Mouse (Mus musculus) hindlimb bud, embryonic 11.5 days (tissue): ENCODE results near the gene Hba-x.
"Not testable (repeated sequence)": the region's sequence is repeated elsewhere in the genome, so short reads cannot be mapped to it uniquely, and the experiment has no call there.

ENCODE experiments used
- DNase-seq: peaks from one replicate; pipeline ENCODE4 v3.0.0-alpha.2; 2012; ENCODE audit warnings: low read depth, low spot score; ENCODE audit errors: extremely low spot score

The Hba-x gene

DNA sequence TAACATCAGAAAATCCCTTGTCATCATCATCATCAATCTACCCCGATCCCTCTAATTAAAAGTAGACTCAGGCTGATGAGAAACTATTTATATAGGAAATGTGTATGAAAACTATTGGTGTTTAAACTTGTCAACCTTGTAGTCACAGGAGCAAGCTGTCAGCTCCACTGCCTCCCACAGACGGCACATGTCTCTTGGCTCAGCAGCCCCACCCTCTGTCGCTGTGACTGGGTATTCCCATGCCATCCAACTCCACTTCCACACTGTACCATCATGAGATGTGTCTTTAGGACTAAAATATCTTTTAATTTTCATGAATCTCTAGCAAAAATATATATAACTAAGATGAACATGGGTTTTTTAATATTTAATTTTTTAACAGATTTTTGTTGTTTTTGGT lies 27.9 kb upstream of the Hba-x start:
- no peak for DNase-seq

DNA sequence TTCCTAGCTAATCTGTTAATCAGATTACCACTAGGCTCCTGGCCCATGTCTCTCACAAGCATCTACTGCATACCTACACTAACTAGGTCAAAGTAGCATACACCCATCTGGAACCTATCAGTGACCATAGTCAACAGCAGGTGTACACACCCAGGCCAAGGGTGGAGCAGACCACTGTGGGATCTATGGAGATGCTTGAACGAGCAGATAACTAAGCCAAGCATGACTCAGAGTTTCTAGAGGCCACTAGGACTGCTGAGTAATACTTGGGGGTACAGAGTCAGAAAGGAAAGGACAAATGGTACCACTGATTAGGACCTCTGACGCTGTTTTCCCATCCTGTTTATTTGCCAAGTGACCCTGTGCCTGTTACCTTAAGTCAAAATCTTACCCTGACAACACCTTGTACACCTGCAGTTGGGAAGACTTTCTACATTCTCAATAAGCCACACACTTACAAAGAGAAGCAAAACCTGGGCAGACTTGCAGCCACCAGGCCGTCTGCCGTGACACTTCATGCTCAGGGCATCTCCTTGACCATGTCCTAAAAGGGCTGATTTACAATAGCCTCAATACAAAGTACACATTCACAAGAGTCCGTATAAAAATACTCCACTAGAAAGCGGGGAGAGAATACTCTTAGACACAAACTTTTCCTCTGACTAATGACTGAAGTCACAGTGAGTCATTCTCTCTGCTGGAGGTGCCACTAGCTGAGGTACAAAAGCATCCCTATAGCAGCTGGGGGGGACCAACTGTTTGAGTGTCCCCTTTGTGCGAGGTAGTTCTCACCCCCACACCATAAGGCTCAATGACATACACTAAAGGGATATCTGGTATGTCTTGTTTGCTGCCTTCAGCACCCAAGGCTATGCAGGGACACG lies 25.1 kb upstream of the Hba-x start:
- no peak for DNase-seq

DNA sequence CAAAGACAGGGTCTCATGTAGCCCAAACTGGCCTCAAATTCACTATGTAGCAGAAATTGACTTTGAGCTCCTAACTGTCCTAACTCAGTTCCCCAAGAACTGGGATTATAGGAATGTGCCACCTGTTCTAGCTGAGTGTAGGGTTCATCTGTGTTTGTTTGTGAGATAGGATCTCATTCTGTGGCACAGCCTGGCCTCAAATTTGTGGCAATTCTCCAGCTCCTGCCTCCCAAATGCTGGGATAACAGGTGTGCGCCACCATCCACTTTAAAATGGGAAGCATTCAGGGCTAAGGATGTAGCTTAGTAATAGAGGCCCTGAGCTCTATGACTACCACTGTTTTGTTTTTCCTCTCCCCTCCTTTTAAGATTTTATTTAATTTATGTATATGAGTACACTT lies 23.1 kb upstream of the Hba-x start:
- DNase-seq = no peak

GRCm38 (mm10) chr11:32256146-32256545 lies 20.1 kb upstream of the Hba-x start:
- no peak for DNase-seq

DNA sequence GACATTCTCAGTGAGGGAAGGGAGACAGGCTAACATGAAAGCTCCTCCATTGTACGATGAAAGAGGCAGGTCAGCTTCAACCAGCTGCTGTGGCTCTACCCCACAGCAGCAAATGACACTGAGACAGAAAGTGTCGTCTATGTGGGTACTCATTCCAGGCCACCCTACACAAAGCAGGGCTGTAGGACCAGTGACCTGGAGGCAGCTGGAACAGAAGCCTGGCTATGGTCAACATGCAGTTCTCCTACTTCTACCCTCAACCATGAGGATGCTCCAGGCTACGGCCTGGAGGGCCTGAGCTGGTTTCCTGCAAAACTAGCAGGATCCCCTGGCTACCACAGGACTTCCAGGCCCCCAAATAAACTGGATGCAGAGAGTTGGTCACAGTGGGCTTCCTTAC lies 19.6 kb upstream of the Hba-x start:
- DNase-seq = no peak

DNA sequence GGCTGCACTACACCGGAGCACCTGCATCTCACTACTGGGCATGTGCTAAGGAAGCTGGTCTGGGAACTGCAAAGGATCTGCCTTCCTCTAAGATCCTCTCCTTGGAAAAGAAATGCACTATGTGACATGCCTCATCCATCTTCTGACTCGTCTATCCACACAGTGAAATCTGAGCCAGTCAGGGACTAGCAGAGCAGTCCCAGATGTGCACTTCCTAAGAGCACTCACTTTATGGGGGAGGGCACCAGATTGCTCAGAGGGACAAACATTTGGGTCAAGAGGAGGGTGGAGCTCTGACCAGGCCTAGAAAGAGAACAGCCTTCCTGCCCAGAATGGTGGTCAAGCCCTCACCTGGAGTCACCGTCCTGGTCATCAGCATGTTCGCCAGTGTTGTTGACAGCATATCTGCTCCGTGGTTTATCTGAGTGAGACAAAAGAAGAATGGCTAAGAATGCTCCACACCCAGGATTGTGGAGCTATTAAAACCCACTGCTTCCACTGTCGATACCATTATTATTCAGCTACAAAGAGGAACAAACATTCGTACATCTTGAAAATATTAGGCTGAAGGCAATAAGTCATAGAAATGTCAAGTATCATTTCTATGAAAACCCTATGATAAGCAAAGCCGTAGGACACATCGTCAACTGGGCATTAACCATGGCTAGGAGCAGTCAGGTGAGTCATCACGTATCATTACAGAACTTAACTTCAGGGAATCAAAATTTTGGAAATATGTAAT lies 13.4 kb upstream of the Hba-x start:
- no peak for DNase-seq

DNA sequence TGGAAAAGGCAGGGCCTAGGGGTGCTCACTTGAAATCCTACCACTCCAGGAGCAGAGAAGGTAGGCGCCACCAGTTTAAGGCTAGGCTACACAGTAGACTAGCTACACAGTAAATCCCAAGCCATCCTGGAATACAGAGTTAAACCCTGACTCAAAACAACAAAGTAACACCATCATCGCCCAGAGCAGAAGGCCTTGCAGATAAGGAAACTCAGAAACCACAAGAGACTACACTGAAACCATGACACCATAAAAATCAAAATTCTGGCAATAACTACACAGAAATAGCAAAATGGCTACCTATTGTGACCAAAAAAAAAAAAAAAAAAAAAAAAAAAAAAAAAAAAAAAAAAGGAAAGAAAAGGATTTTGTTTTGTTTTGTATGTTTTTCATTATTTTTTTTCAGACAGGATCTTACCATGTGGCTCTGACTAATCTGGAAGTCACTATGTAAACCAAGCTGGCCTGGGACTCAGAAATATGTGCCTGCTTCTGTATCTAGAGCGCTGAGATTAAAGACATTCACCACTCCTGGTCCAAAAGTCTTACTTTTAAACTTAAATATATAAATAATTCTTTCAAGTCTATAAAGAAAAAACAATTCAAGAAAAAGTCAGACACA lies 11.0 kb upstream of the Hba-x start:
- no peak for DNase-seq

DNA sequence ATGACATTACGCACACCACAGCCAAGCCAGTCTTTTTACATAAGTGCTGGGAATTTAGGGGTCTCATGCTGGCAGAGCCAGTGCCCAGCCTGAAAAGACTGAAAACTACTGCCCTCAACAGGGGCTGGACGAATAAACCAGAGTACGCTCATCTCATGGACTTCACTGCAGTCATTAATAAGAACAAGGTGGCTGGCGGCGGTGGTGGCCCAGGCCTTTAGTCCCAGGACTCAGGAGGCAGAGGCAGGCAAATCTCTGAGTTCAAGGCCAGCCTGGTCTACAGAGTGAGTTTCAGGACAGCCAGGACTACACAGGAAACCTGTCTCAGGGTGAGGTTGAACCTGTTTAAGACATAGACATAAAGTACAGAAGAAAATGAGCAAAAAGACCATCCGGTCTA lies 10.0 kb upstream of the Hba-x start:
- no peak for DNase-seq

GRCm38 (mm10) chr11:32266776-32267175 lies 9.4 kb upstream of the Hba-x start:
- DNase-seq = no peak

DNA sequence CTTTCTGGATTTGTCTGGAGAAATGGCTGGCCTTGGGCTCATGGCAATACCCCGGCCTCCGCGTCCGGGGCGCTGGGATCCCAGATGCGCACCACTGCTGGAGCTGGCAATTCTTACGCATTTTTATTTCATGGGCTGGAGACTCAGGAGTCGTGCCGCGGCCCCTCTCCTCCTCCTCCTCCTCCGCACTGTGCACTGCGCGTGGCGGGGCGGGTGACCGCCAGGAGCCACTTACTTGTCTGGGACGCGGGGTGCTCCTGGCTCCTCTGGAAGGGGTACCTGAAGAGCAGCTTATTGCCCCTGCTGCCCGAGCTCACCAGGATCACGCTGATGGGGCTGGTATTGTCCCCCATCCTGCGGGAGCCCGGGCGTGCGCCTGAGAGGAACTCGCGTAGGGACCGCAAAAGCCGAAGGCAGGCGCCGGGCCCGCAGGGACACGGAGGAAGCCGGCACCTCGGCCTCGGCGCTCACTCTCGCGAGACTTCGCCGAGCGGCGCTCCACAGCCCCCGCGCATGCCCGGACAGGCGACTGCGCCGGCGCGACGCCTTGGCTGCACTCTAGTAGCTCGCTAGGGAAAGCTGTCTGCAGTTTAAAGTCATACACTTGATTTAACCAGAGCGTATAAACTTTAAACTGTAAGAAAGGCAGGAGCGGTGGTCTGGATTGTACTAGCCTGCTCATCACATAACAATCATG lies 8.9 kb upstream of the Hba-x start, which contains the start of gene Nprl3:
Gene Nprl3 (minus strand): TSS at position 520 of the 697 bp plus-strand sequence.
- peak; percentile 72 for DNase-seq

GRCm38 (mm10) chr11:32267964-32268363 lies 8.2 kb upstream of the Hba-x start:
- no peak for DNase-seq

DNA sequence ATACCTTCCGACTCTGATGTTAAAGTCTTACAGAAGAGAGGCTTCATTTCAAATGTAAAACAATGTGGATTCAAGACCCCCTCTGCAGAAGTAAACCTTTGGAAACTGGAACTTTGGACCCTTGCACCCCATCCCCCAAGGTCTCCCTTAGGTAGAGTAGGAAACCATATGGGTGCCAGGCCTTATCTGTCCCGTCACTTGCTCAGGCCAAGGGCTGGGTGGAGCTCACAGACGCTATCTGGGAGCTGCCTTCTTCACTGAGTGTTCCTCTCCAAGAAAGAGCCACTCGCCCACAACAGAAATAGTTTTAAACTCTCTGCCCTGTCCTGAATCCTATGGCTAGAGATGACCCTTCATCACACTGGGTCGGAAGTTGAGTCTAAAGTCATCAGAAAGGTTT lies 7.2 kb upstream of the Hba-x start:
- no peak for DNase-seq

DNA sequence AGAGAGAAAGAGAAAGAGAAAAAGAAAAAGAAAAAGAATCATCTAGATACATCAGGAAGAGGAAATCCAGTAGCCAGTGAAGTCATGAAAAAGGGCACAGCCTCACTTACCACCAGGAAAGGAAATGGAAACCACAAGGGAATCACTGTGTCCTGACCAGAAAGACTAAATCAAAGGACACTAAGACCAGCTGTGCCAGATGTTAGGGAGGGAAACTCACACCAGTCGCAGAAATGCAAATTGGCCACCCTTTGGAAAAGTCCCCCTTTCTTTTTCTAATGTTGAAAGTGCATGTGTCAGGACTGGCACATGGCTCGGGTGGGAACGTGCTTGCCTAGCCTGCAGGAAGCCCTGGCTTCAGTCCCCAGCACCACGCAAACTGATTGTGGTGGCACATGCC lies 5.0 kb upstream of the Hba-x start:
- no peak for DNase-seq

GRCm38 (mm10) chr11:32277736-32278457 lies 1.7 kb downstream of the Hba-x start:
- no peak for DNase-seq

- DNase-seq = no peak
These were observed 2.3 kb downstream of the Hba-x start for GRCm38 (mm10) chr11:32278458-32278957.

- no peak for DNase-seq
These were observed 4.4 kb downstream of the Hba-x start for GRCm38 (mm10) chr11:32280646-32281045.

- no peak for DNase-seq
These were observed 5.4 kb downstream of the Hba-x start for GRCm38 (mm10) chr11:32281416-32282144.

DNA sequence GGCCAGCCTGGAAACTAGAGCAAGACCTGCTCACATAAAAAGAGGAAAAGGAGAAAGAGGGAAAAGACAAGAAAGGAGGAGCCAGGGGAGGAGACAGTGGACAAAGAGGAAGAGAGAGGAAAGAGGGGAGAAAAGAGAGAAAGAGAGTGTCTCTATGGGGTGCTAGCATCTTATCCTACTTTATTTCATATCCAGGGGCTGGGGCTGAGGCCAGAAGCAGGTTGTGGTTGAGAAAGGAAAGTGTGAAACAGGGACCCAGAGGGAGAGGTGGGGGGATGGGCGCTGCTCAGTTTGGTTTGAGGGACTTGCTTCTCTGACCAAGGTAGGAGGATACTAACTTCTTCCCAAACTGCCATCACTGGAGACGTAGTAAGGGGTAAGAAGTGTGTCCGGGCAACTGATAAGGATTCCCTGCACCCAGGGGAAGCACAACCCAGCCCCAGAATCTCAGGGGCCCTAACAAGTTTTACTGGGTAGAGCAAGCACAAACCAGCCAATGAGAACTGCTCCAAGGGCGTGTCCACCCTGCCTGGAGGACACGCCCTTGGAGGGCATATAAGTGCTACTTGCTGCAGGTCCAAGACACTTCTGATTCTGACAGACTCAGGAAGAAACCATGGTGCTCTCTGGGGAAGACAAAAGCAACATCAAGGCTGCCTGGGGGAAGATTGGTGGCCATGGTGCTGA lies 7.0 kb downstream of the Hba-x start, which contains the start of gene Hba-a1:
Gene Hba-a1 (plus strand): TSS at position 421 of the 687 bp plus-strand sequence.
- not testable (repeated sequence) for DNase-seq

DNA sequence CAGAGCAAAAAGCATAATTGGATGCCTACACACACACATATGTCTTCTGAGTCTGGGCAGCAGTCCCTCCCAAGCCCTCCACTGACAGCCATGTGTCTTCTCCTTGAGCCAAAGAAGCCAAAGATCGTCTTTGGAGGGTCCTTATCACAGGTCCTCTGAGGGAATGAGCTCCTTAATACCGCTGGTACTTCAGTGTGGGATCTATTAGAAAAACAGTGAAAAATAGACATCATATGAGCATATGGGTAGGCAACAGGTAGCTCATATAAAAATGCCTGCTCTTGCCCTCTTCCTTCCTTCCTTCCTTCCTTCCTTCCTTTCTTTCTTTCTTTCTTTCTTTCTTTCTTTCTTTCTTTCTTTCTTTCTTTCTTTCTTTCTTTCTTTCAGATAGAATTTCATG lies 8.4 kb downstream of the Hba-x start:
- not testable (repeated sequence) for DNase-seq
